Mouse (Mus musculus) left cerebral cortex, postnatal 36 days (tissue): ENCODE data around the gene Srd5a1. TPM values are rescaled to one million over a fixed set of nuclear protein-coding genes. Genes with fewer than 3 reads are reported as not detected.

Experiments
- DNase-seq, 2 experiments: peaks; one replicate each; pipeline ENCODE4 v3.0.0; 2021 to 2022; ENCODE audit warnings: low spot score in 2 of 2, mixed read lengths in 1 of 2
- intact Hi-C: fragments of 180-260 bp; cut with DNase I; formaldehyde crosslinking; loops from one replicate; pipeline ENCODE4 v1.15.1; 2025
- total RNA-seq, 2 experiments: library from RNA; stranded (reverse); gene quantifications; 2 replicates each; pipeline ENCODE4 v1.2.3; 2021

Srd5a1 gene
- total RNA-seq, 2 experiments from 2014 or later: 8.8 to 12.5 TPM

- DNase-seq: no peak
- intact Hi-C loops: no loop called here
Measured at GRCm38 (mm10) chr13:69530156-69530555, 81.1 kb downstream of the Srd5a1 start.

- intact Hi-C loops: no loop called here
- DNase-seq: no peak
Measured at GRCm38 (mm10) chr13:69528531-69528930, 82.7 kb downstream of the Srd5a1 start.

GRCm38 (mm10) chr13:69525867-69526266 lies 85.4 kb downstream of the Srd5a1 start:
- DNase-seq: no peak
- intact Hi-C loops: no loop called here

GRCm38 (mm10) chr13:69524158-69524530 lies 87.1 kb downstream of the Srd5a1 start:
- no peak for DNase-seq
- intact Hi-C loops: no loop called here

Other genes with a start within 250 kb of the Srd5a1 start
- gene Nsun2, start 77.7 kb downstream of the Srd5a1 start, total RNA-seq: 10 to 100 TPM; 75.5 to 77.9 TPM
- gene Tent4a, start 76.8 kb downstream of the Srd5a1 start, total RNA-seq: 10 to 100 TPM; 40.2 to 43.4 TPM
- 100 to 1,000 TPM; 209 to 239 TPM for gene Ube2ql1, start 128.4 kb upstream of the Srd5a1 start, total RNA-seq
- 10 to 100 TPM; 43.8 to 45.3 TPM for gene Med10, start 191.0 kb upstream of the Srd5a1 start, total RNA-seq